Mouse (Mus musculus) E14TG2a.4 (cell line): ENCODE measurements at regions not wholly inside any gene's neighbourhood (a gene's known extent, or its start where the extent isn't known, plus 50 kb on each side); places are given as distances from the start of the nearest gene placed in this dataset.

Experiments used
- H3K27me3 ChIP-seq: 2 replicates; pipeline ENCODE4 v1.6.1; 2014; ENCODE audit warnings: low read length, control low read depth; ENCODE audit not compliant: insufficient read depth
- H3K36me3 ChIP-seq: 2 replicates; pipeline ENCODE4 v1.6.1; 2014; ENCODE audit warnings: low read length, control low read depth; ENCODE audit not compliant: insufficient read depth
- H3K4me1 ChIP-seq: replicated peaks from 2 replicates; pipeline ENCODE4 v1.6.1; 2014; ENCODE audit warnings: low read depth, low read length, control low read depth
- H3K4me3 ChIP-seq: replicated peaks from 2 replicates; pipeline ENCODE4 v1.5.1; 2014; ENCODE audit warnings: mild to moderate bottlenecking, low read length
- H3K9me3 ChIP-seq: 2 replicates; pipeline ENCODE4 v1.6.1; 2014; ENCODE audit warnings: low read length, control low read depth
- CTCF ChIP-seq: conservative IDR thresholded peaks from 2 replicates; pipeline ENCODE4 v1.5.1; 2014; ENCODE audit warnings: low read length
- NANOG ChIP-seq: IDR thresholded peaks from 2 replicates; pipeline ENCODE4 v1.6.1; 2014; ENCODE audit warnings: borderline replicate concordance, low read length, mixed read lengths
- POU5F1 ChIP-seq: IDR thresholded peaks from 2 replicates; pipeline ENCODE4 v1.6.1; 2014; ENCODE audit warnings: low read length, borderline replicate concordance

DNA sequence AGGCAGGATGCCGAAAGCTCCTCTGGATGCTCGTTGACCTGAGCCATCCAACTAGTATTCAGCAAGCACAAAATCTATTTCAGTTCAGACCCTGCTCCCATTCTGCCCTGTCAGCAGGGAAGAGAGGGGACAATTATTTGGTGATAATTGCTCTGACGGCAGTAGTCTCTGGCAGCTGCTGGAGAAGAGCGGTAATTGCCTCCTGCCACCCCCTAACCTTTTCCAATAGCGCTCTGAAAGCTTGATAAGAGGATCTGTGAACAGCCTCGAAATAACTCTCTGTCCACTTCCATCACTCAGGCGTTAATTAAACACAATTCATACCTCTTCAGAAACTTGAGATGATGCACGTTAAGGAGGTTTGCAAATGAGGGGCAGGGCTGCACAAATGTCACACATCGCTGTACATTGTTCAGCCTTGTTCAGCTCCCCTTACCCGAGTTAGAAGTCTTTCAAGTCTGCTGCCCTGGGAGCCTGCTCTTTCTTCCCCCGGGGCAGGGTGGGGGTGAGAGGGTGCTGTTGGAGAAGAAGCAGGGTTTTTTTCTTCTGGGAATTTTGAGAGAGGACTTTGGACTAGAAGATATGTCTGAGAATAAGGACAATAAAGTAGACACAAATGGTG lies 182.2 kb upstream of the Map3k1 start:
- Histone ChIP-seq H3K27me3 (peaks cover 62% of the 10 kb centered on the region), H3K9me3 (peaks cover 5% of the 10 kb centered on the region; the same call in 1 of the 2 replicates), H3K4me1 (peaks cover 11% of the 10 kb centered on the region), H3K36me3 (no peaks in the 10 kb centered on the region), H3K4me3 (no peak overlapping the region)
- TF ChIP-seq POU5F1 (no peak), NANOG (peak; percentile 42; the same call in 1 of the 2 replicates), CTCF (no peak)

GRCm38 (mm10) chr13:111992075-111992847 lies 183.5 kb upstream of the Map3k1 start:
- no peak overlapping the region for H3K4me3 ChIP-seq

DNA sequence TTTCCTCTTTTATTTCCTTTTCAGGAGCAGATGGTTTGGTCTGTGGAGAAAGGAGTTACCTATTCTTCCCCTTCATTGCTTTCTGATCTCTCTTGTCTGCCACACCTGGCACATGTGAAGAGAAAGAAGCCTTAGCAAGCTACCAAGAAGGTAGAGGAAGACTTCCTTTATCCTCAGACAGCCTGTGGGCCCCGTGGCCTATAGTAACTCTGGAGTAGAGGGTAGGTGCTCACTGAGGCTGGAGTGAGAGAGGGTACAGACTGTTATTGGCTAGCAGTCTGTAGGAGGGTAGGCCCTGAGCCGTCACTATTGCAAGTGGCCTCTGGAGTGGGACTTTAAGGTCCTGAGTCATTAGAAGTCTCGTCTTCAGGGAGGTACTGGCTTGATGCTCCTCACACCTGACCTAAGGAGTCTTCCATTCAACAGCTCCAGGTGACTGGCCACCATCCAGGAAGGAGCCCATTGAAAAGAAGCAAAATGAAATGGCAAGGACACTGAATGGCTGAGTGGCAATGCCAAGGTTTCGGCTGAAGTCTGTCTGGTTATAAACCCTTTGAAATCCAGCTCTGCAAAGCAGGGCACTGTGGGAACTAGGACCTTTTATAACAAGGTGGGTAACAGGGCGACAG lies 186.2 kb upstream of the Map3k1 start:
- Histone ChIP-seq H3K4me3 (no peak overlapping the region), H3K4me1 (peaks cover 12% of the 10 kb centered on the region), H3K9me3 (peaks cover 5% of the 10 kb centered on the region; the same call in 1 of the 2 replicates), H3K27me3 (peaks cover 48% of the 10 kb centered on the region), H3K36me3 (no peaks in the 10 kb centered on the region)
- TF ChIP-seq CTCF, result no peak
- TF ChIP-seq POU5F1, result no peak
- no peak for TF ChIP-seq NANOG

More at GRCm38 (mm10) chr13:111992075-111992847, 183.5 kb upstream of the Map3k1 start:
- peaks cover 58% of the 10 kb centered on the region for H3K27me3 ChIP-seq
- peaks cover 7% of the 10 kb centered on the region for H3K4me1 ChIP-seq
- peaks cover 5% of the 10 kb centered on the region; the same call in 1 of the 2 replicates for H3K9me3 ChIP-seq
- no peaks in the 10 kb centered on the region for H3K36me3 ChIP-seq
- TF ChIP-seq NANOG (no peak), CTCF (no peak), POU5F1 (no peak)

GRCm38 (mm10) chr13:111995716-111996115 lies 186.9 kb upstream of the Map3k1 start:
- TF ChIP-seq CTCF, result no peak
- TF ChIP-seq NANOG, result no peak
- TF ChIP-seq POU5F1, result no peak
- Histone ChIP-seq H3K9me3 (peaks cover 5% of the 10 kb centered on the region; the same call in 1 of the 2 replicates), H3K4me1 (peaks cover 18% of the 10 kb centered on the region), H3K27me3 (peaks cover 43% of the 10 kb centered on the region), H3K4me3 (no peak overlapping the region), H3K36me3 (no peaks in the 10 kb centered on the region)

GRCm38 (mm10) chr13:111996910-111997309 lies 188.1 kb upstream of the Map3k1 start:
- Histone ChIP-seq H3K4me1 (peaks cover 24% of the 10 kb centered on the region), H3K27me3 (peaks cover 33% of the 10 kb centered on the region), H3K4me3 (no peak overlapping the region), H3K9me3 (peaks cover 5% of the 10 kb centered on the region; the same call in 1 of the 2 replicates), H3K36me3 (no peaks in the 10 kb centered on the region)
- TF ChIP-seq POU5F1, result no peak

- TF ChIP-seq NANOG, result no peak
- no peak for TF ChIP-seq POU5F1
- no peak for TF ChIP-seq CTCF
- Histone ChIP-seq H3K4me1 (peaks cover 37% of the 10 kb centered on the region), H3K9me3 (no peaks in the 10 kb centered on the region), H3K36me3 (no peaks in the 10 kb centered on the region), H3K4me3 (no peak overlapping the region), H3K27me3 (peaks cover 29% of the 10 kb centered on the region)
Measured at GRCm38 (mm10) chr13:111997980-111998945, 189.5 kb upstream of the Map3k1 start.

DNA sequence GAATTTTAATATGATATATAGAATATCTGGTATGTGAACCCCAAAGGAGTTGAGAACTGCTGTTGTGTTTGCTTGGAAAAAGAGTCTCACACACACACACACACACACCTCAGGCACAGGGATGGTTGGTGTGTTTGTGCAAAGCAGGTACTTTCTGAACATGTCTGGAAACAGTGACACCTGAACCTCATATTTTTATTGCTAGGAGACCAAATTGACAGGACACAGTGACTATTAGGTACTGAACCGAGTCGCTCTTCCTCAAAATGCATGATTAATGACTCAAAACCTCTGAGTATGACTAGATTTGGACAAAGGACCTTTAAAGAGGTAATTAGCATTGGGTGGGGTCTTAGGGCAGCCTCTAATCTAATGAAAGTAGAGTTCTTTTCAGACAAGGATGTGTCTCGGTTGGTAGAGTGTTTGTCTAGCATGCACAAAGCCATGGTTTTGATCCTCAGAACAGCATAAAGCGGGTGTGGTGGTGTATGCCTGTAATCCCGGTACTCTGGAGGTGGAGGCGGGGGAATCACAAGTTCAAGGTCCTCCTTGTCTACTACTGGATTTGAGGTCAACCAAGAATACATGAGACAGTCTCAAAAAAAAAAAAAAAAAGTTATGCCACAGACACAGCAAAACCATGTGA lies 191.0 kb upstream of the Map3k1 start:
- TF ChIP-seq NANOG (no peak), CTCF (no peak)
- H3K36me3 ChIP-seq, result no peaks in the 10 kb centered on the region
- H3K27me3 ChIP-seq, result peaks cover 21% of the 10 kb centered on the region
- 0 out of 2 replicates have a peak, but pooled peaks cover 4% of the 10 kb centered on the region for H3K9me3 ChIP-seq
- H3K4me1 ChIP-seq, result peaks cover 39% of the 10 kb centered on the region
- H3K4me3 ChIP-seq, result no peak overlapping the region
